ENCODE assay signal across 8 mouse cellular contexts in genomic region chr17:33980181-33981035, GRCm38 (mm10). TPM values are rescaled to one million over a fixed set of nuclear protein-coding genes. Genes with fewer than 3 reads are reported as not detected.
DNase-seq lines count a peak whose midpoint lies in the region; ATAC-seq lines count a peak whose summit lies in the region.

No protein-coding gene starts in this region.

- H3K27me3 ChIP-seq in liver, embryonic 12.5 days (replicated peaks): peaks cover 44% of the 10 kb centered on the region
- H3K27me3 ChIP-seq in embryonic facial prominence, embryonic 13.5 days: peaks cover 51% of the 10 kb centered on the region
- H3K27me3 ChIP-seq in intestine, embryonic 14.5 days (replicated peaks; ENCODE audit: control insufficient read depth, insufficient read depth, low read length): peaks cover 35% of the 10 kb centered on the region
- peaks cover 52% of the 10 kb centered on the region for H3K27me3 ChIP-seq in neural tube, embryonic 13.5 days

- H3K36me3 ChIP-seq in liver, embryonic 12.5 days: no peaks in the 10 kb centered on the region
- H3K36me3 ChIP-seq in embryonic facial prominence, embryonic 13.5 days: no peaks in the 10 kb centered on the region
- no peaks in the 10 kb centered on the region for H3K36me3 ChIP-seq in intestine, embryonic 14.5 days (ENCODE audit: control insufficient read depth, insufficient read depth, low read length)
- H3K36me3 ChIP-seq in neural tube, embryonic 13.5 days: no peaks in the 10 kb centered on the region

- no peak for DNase-seq in liver
- no peak for DNase-seq in intestine, embryonic 14.5 days (ENCODE audit: low spot score)
- DNase-seq in adipocyte (ENCODE audit: low spot score): no peak
- DNase-seq in lung, postnatal 4 days: no peak
- DNase-seq in adrenal gland, postnatal 10 days: no peak

- no peak for ATAC-seq in liver, embryonic 12.5 days
- ATAC-seq in embryonic facial prominence, embryonic 13.5 days (ENCODE audit: insufficient number of reproducible peaks, insufficient read depth, low FRiP score, low TSS enrichment, low read depth): no peak
- no peak for ATAC-seq in intestine, embryonic 14.5 days (replicated peaks; ENCODE audit: low FRiP score, low TSS enrichment, low read depth)
- peak; percentile 30; the same call in 1 of the 2 replicates for ATAC-seq in neural tube, embryonic 13.5 days (ENCODE audit: low read depth)

- H3K4me3 ChIP-seq in liver, embryonic 12.5 days: no peak overlapping the region
- no peak overlapping the region for H3K4me3 ChIP-seq in embryonic facial prominence, embryonic 13.5 days
- H3K4me3 ChIP-seq in intestine, embryonic 14.5 days (ENCODE audit: low read depth, low read length): no peak overlapping the region
- H3K4me3 ChIP-seq in neural tube, embryonic 13.5 days: no peak overlapping the region

- 0 out of 2 replicates have a peak overlapping the region, but pooled peaks have one; percentile 48 for H3K27ac ChIP-seq in liver, embryonic 12.5 days
- peak overlapping the region; percentile 72; the same call in 1 of the 2 replicates for H3K27ac ChIP-seq in embryonic facial prominence, embryonic 13.5 days
- H3K27ac ChIP-seq in intestine, embryonic 14.5 days (ENCODE audit: low read depth): no peak overlapping the region
- H3K27ac ChIP-seq in neural tube, embryonic 13.5 days (replicated peaks): peak overlapping the region; percentile 65; the same call in 1 of the 2 replicates

- H3K4me2 ChIP-seq in liver, embryonic 12.5 days: peak overlapping the region; percentile 78
- H3K4me2 ChIP-seq in embryonic facial prominence, embryonic 13.5 days: peak overlapping the region; percentile 66
- H3K4me2 ChIP-seq in intestine, embryonic 14.5 days (ENCODE audit: low read length): peak overlapping the region; percentile 44; the same call in 1 of the 2 replicates
- peak overlapping the region; percentile 55 for H3K4me2 ChIP-seq in neural tube, embryonic 13.5 days

- H3K9me3 ChIP-seq in liver, embryonic 12.5 days (replicated peaks): no peaks in the 10 kb centered on the region
- no peaks in the 10 kb centered on the region for H3K9me3 ChIP-seq in embryonic facial prominence, embryonic 13.5 days
- no peaks in the 10 kb centered on the region for H3K9me3 ChIP-seq in intestine, embryonic 14.5 days (ENCODE audit: control insufficient read depth, low read length)
- H3K9me3 ChIP-seq in neural tube, embryonic 13.5 days: no peaks in the 10 kb centered on the region

- 69% methylated on average over 19 of the region's 19 CpGs for WGBS in liver, embryonic 12.5 days (ENCODE audit: insufficient replicate concordance)
- 75% methylated on average over 19 of the region's 19 CpGs for WGBS in embryonic facial prominence, embryonic 13.5 days
- 75% methylated on average over 19 of the region's 19 CpGs for WGBS in intestine, embryonic 14.5 days
- 81% methylated on average over 19 of the region's 19 CpGs for WGBS in neural tube, embryonic 13.5 days

- 0 out of 2 replicates have a peak overlapping the region, but pooled peaks have one; percentile 30 for H3K9ac ChIP-seq in liver, embryonic 12.5 days
- H3K9ac ChIP-seq in embryonic facial prominence, embryonic 13.5 days: no peak overlapping the region
- no peak overlapping the region for H3K9ac ChIP-seq in intestine, embryonic 14.5 days (ENCODE audit: low read length)
- H3K9ac ChIP-seq in neural tube, embryonic 13.5 days: peak overlapping the region; percentile 45; the same call in 1 of the 2 replicates

- peaks cover 42% of the 10 kb centered on the region for H3K4me1 ChIP-seq in liver, embryonic 12.5 days
- peaks cover 22% of the 10 kb centered on the region for H3K4me1 ChIP-seq in embryonic facial prominence, embryonic 13.5 days
- H3K4me1 ChIP-seq in intestine, embryonic 14.5 days (replicated peaks; ENCODE audit: control insufficient read depth, insufficient read depth, low read length): 0 out of 2 replicates have a peak, but pooled peaks cover 3% of the 10 kb centered on the region
- peaks cover 26% of the 10 kb centered on the region for H3K4me1 ChIP-seq in neural tube, embryonic 13.5 days (replicated peaks)

RNA-seq across cellular contexts. Expression of gene H2-K1, which starts 19.7 kb away (rescaled TPM):
- polyA plus RNA-seq in liver, embryonic 12.5 days (2016; fragmentation: Nextera tagmentation; extraction: Ambion mirVana): 82.1 and 83.5 TPM in 2 replicates
- 8.5 and 14.6 TPM in 2 replicates for polyA plus RNA-seq in embryonic facial prominence, embryonic 13.5 days (2015; fragmentation: Nextera tagmentation; extraction: Ambion mirVana)
- polyA plus RNA-seq in intestine, embryonic 14.5 days (2014; fragmentation: Nextera tagmentation; extraction: Ambion mirVana): 105 and 137 TPM in 2 replicates
- 11.9 and 13.3 TPM in 2 replicates for polyA plus RNA-seq in neural tube, embryonic 13.5 days (2015; fragmentation: Nextera tagmentation; extraction: Ambion mirVana)
- total RNA-seq in adrenal gland, postnatal 10 days (2021): 100 to 1,000 TPM; 204 to 217 TPM

RNA-seq across cellular contexts. Expression of gene Rps18, which starts 24.6 kb away (rescaled TPM):
- polyA plus RNA-seq in liver, embryonic 12.5 days (2016; fragmentation: Nextera tagmentation; extraction: Ambion mirVana): 1,396 and 1,433 TPM in 2 replicates
- polyA plus RNA-seq in embryonic facial prominence, embryonic 13.5 days (2015; fragmentation: Nextera tagmentation; extraction: Ambion mirVana): 1,782 and 1,797 TPM in 2 replicates
- 2,375 and 2,437 TPM in 2 replicates for polyA plus RNA-seq in intestine, embryonic 14.5 days (2014; fragmentation: Nextera tagmentation; extraction: Ambion mirVana)
- polyA plus RNA-seq in neural tube, embryonic 13.5 days (2015; fragmentation: Nextera tagmentation; extraction: Ambion mirVana): 912 and 939 TPM in 2 replicates
- total RNA-seq in adrenal gland, postnatal 10 days (2021): 100 to 1,000 TPM; 943 to 952 TPM

RNA-seq across cellular contexts. Expression of gene Vps52, which starts 24.8 kb away (rescaled TPM):
- polyA plus RNA-seq in liver, embryonic 12.5 days (2016; fragmentation: Nextera tagmentation; extraction: Ambion mirVana): 41.1 and 43.5 TPM in 2 replicates
- 45.7 and 49.6 TPM in 2 replicates for polyA plus RNA-seq in embryonic facial prominence, embryonic 13.5 days (2015; fragmentation: Nextera tagmentation; extraction: Ambion mirVana)
- 32.4 and 35.3 TPM in 2 replicates for polyA plus RNA-seq in intestine, embryonic 14.5 days (2014; fragmentation: Nextera tagmentation; extraction: Ambion mirVana)
- polyA plus RNA-seq in neural tube, embryonic 13.5 days (2015; fragmentation: Nextera tagmentation; extraction: Ambion mirVana): 63.5 and 67.5 TPM in 2 replicates
- total RNA-seq in adrenal gland, postnatal 10 days (2021): 10 to 100 TPM; 38.8 to 51.4 TPM

RNA-seq across cellular contexts. Expression of gene B3galt4, which starts 29.1 kb away (rescaled TPM):
- polyA plus RNA-seq in liver, embryonic 12.5 days (2016; fragmentation: Nextera tagmentation; extraction: Ambion mirVana): 2.1 and 2.6 TPM in 2 replicates
- polyA plus RNA-seq in embryonic facial prominence, embryonic 13.5 days (2015; fragmentation: Nextera tagmentation; extraction: Ambion mirVana): 7.0 and 7.2 TPM in 2 replicates
- polyA plus RNA-seq in intestine, embryonic 14.5 days (2014; fragmentation: Nextera tagmentation; extraction: Ambion mirVana): 3.7 and 4.9 TPM in 2 replicates
- polyA plus RNA-seq in neural tube, embryonic 13.5 days (2015; fragmentation: Nextera tagmentation; extraction: Ambion mirVana): 10.8 and 11.7 TPM in 2 replicates
- total RNA-seq in adrenal gland, postnatal 10 days (2021): 1 to 10 TPM; 4.8 to 5.8 TPM

RNA-seq across cellular contexts. Expression of gene Wdr46, which starts 39.9 kb away (rescaled TPM):
- polyA plus RNA-seq in liver, embryonic 12.5 days (2016; fragmentation: Nextera tagmentation; extraction: Ambion mirVana): 49.4 and 52.7 TPM in 2 replicates
- 36.2 and 40.7 TPM in 2 replicates for polyA plus RNA-seq in embryonic facial prominence, embryonic 13.5 days (2015; fragmentation: Nextera tagmentation; extraction: Ambion mirVana)
- polyA plus RNA-seq in intestine, embryonic 14.5 days (2014; fragmentation: Nextera tagmentation; extraction: Ambion mirVana): 28.6 and 31.8 TPM in 2 replicates
- polyA plus RNA-seq in neural tube, embryonic 13.5 days (2015; fragmentation: Nextera tagmentation; extraction: Ambion mirVana): 26.9 and 27.6 TPM in 2 replicates
- total RNA-seq in adrenal gland, postnatal 10 days (2021): 10 to 100 TPM; 28.4 to 29.7 TPM

Comparison
In these comparisons a context has a peak if more than half of its experiments do, and no peak if none do; other contexts are left out.
1. H3K9ac ChIP-seq: peak in liver, embryonic 12.5 days (single experiment) and neural tube, embryonic 13.5 days (single experiment); none in embryonic facial prominence, embryonic 13.5 days (single experiment) and intestine, embryonic 14.5 days (single experiment).
2. Peak in every context shown above with its lines, with median percentiles within 50 percentile points of each other: H3K4me2 ChIP-seq.